Mouse (Mus musculus): ENCODE measurements around the gene Casp9. TPM values are rescaled to one million over a fixed set of nuclear protein-coding genes. Genes with fewer than 3 reads are reported as not detected.

The Casp9 gene
- polyA plus RNA-seq, 1 experiment from 2014 or later, result 24.4 TPM

GRCm38 (mm10) chr4:141863726-141864280 is 70.4 kb downstream of the Casp9 start:
- DNase-seq (ENCODE audit: low spot score), result no peak
- no peaks in the 10 kb centered on the region for H3K27me3 ChIP-seq (ENCODE audit: low read depth, poor library complexity, severe bottlenecking)
- H3K36me3 ChIP-seq, result peaks cover 42% of the 10 kb centered on the region
- H3K4me1 ChIP-seq, result peaks cover 22% of the 10 kb centered on the region
- H3K9me3 ChIP-seq (replicated peaks), result no peaks in the 10 kb centered on the region
- H3K4me3 ChIP-seq, result no peak overlapping the region
- WGBS, result 93% methylated on average over 7 of the region's 7 CpGs
- no peak overlapping the region for H3K27ac ChIP-seq (replicated peaks)

- Histone ChIP-seq H3K27me3 (ENCODE audit: low read depth, poor library complexity, severe bottlenecking) (no peaks in the 10 kb centered on the region), H3K9me3 (replicated peaks) (no peaks in the 10 kb centered on the region)
Observed at GRCm38 (mm10) chr4:141864506-141864905, 71.1 kb downstream of the Casp9 start.

GRCm38 (mm10) chr4:141865006-141865405 is 71.6 kb downstream of the Casp9 start:
- Histone ChIP-seq H3K9me3 (replicated peaks) (no peaks in the 10 kb centered on the region), H3K36me3 (peaks cover 36% of the 10 kb centered on the region), H3K4me1 (peaks cover 26% of the 10 kb centered on the region), H3K4me3 (no peak overlapping the region), H3K27me3 (ENCODE audit: low read depth, poor library complexity, severe bottlenecking) (no peaks in the 10 kb centered on the region), H3K27ac (replicated peaks) (no peak overlapping the region)
- 96% methylated on average over 5 of the region's 5 CpGs for WGBS
- no peak for DNase-seq (ENCODE audit: low spot score)

More at GRCm38 (mm10) chr4:141864506-141864905, 71.1 kb downstream of the Casp9 start:
- no peak overlapping the region for H3K27ac ChIP-seq (replicated peaks)
- H3K4me1 ChIP-seq, result peaks cover 22% of the 10 kb centered on the region
- WGBS, result 90% methylated on average over 8 of the region's 8 CpGs
- DNase-seq (ENCODE audit: low spot score), result no peak
- H3K36me3 ChIP-seq, result peaks cover 37% of the 10 kb centered on the region
- H3K4me3 ChIP-seq, result no peak overlapping the region

Other genes with a start within 250 kb of the Casp9 start
- gene Fblim1, start 187.5 kb upstream of the Casp9 start, polyA plus RNA-seq (2016; fragmentation: Nextera tagmentation; extraction: Ambion mirVana), result 24.5 and 27.5 TPM in 2 replicates
- gene Tmem82, start 175.0 kb upstream of the Casp9 start, polyA plus RNA-seq (2016; fragmentation: Nextera tagmentation; extraction: Ambion mirVana), result 0.98 and 1.3 TPM in 2 replicates
- gene Slc25a34, start 169.8 kb upstream of the Casp9 start, polyA plus RNA-seq (2016; fragmentation: Nextera tagmentation; extraction: Ambion mirVana), result 0.05 TPM in 1 of 2 replicates, not detected in the other
- gene Plekhm2, start 128.7 kb upstream of the Casp9 start, polyA plus RNA-seq (2016; fragmentation: Nextera tagmentation; extraction: Ambion mirVana), result 2.9 and 4.2 TPM in 2 replicates
- 2.2 and 2.4 TPM in 2 replicates for gene Rsc1a1, start 108.0 kb upstream of the Casp9 start, polyA plus RNA-seq (2016; fragmentation: Nextera tagmentation; extraction: Ambion mirVana)
- 23.7 and 24.2 TPM in 2 replicates for gene Ddi2, start 70.2 kb upstream of the Casp9 start, polyA plus RNA-seq (2016; fragmentation: Nextera tagmentation; extraction: Ambion mirVana)
- not detected in 2 replicates for gene Agmat, start 46.9 kb upstream of the Casp9 start, polyA plus RNA-seq (2016; fragmentation: Nextera tagmentation; extraction: Ambion mirVana)
- 4.4 and 5.3 TPM in 2 replicates for gene Dnajc16, start 2.7 kb upstream of the Casp9 start, polyA plus RNA-seq (2016; fragmentation: Nextera tagmentation; extraction: Ambion mirVana)
- gene Cela2a, start 32.5 kb downstream of the Casp9 start, polyA plus RNA-seq (2016; fragmentation: Nextera tagmentation; extraction: Ambion mirVana), result not detected in 2 replicates
- gene Ctrc, start 52.7 kb downstream of the Casp9 start, polyA plus RNA-seq (2016; fragmentation: Nextera tagmentation; extraction: Ambion mirVana), result not detected in 2 replicates
- 50.1 and 69.2 TPM in 2 replicates for gene Efhd2, start 81.3 kb downstream of the Casp9 start, polyA plus RNA-seq (2016; fragmentation: Nextera tagmentation; extraction: Ambion mirVana)
- gene Fhad1, start 221.5 kb downstream of the Casp9 start, polyA plus RNA-seq (2016; fragmentation: Nextera tagmentation; extraction: Ambion mirVana), result 1.6 and 1.9 TPM in 2 replicates

Data from midbrain, embryonic 10.5 days (tissue).